Mouse (Mus musculus) neural tube, embryonic 11.5 days (tissue): ENCODE data around the gene Cers6. TPM values are rescaled to one million over a fixed set of nuclear protein-coding genes. Genes with fewer than 3 reads are reported as not detected.

ENCODE experiments used
- ATAC-seq: fragments of 200-750 bp; cut with Nextera tagmentation; 2 replicates; pipeline ENCODE4 v1.8.0; 2017; ENCODE audit warnings: moderate number of reproducible peaks, mild to moderate bottlenecking, moderate TSS enrichment, moderate library complexity; ENCODE audit not compliant: insufficient read depth, low FRiP score, low TSS enrichment
- DNase-seq: peaks from one replicate; pipeline ENCODE4 v3.0.0-alpha.2; 2015; ENCODE audit warnings: low spot score
- H3K27ac ChIP-seq: fragments of 300-500 bp; sonication (generic); 2 replicates; pipeline ENCODE4 v1.5.1; 2014; ENCODE audit warnings: low read depth, mild to moderate bottlenecking, low read length
- H3K27me3 ChIP-seq: fragments of 300-500 bp; sonication (generic); 2 replicates; pipeline ENCODE4 v1.6.1; 2014; ENCODE audit warnings: mild to moderate bottlenecking, low read length, mixed read lengths; ENCODE audit not compliant: control insufficient read depth, insufficient read depth
- H3K36me3 ChIP-seq: fragments of 300-500 bp; sonication (generic); 2 replicates; pipeline ENCODE4 v1.6.1; 2014; ENCODE audit warnings: mild to moderate bottlenecking, low read length, moderate library complexity, mixed read lengths; ENCODE audit not compliant: control insufficient read depth, insufficient read depth
- H3K4me1 ChIP-seq: fragments of 300-500 bp; sonication (generic); 2 replicates; pipeline ENCODE4 v1.6.1; 2014; ENCODE audit warnings: low read length, mixed read lengths; ENCODE audit not compliant: control insufficient read depth, insufficient read depth
- H3K4me2 ChIP-seq: fragments of 300-500 bp; sonication (generic); 2 replicates; pipeline ENCODE4 v1.6.1; 2014; ENCODE audit warnings: low read depth, mild to moderate bottlenecking, moderate library complexity
- H3K4me3 ChIP-seq: fragments of 300-500 bp; sonication (generic); 2 replicates; pipeline ENCODE4 v1.5.1; 2014; ENCODE audit warnings: low read depth, low read length
- H3K9ac ChIP-seq: fragments of 300-500 bp; sonication (generic); 2 replicates; pipeline ENCODE4 v1.6.1; 2014; ENCODE audit warnings: mild to moderate bottlenecking, low read length
- H3K9me3 ChIP-seq: fragments of 300-500 bp; sonication (generic); 2 replicates; pipeline ENCODE4 v1.6.1; 2016; ENCODE audit warnings: low read length; ENCODE audit not compliant: control insufficient read depth
- WGBS: fragments of 180-500 bp; shearing (Covaris S2); extraction: QIAGEN DNeasy Blood & Tissue Kit; methylation state at CpG from one replicate; pipeline ENCODE4 v1.1.7; 2014; 5-methylcytosine and 5-hydroxymethylcytosine counted together
- polyA plus RNA-seq: library from polyadenylated mRNA; unstranded; fragments of >200 nt; fragmentation: Nextera tagmentation; extraction: Ambion mirVana; gene quantifications from 2 replicates; pipeline ENCODE4 v1.2.1, GENCODE M21; 2014

The Cers6 gene
- polyA plus RNA-seq, 1 experiment from 2014 or later = 64.9 TPM

- Histone ChIP-seq H3K9me3 (no peaks in the 10 kb centered on the region), H3K9ac (no peak overlapping the region), H3K4me2 (no peak overlapping the region), H3K36me3 (no peaks in the 10 kb centered on the region), H3K4me1 (peaks cover 4% of the 10 kb centered on the region; the same call in 1 of the 2 replicates), H3K27ac (peak overlapping the region; percentile 57), H3K27me3 (no peaks in the 10 kb centered on the region), H3K4me3 (no peak overlapping the region)
- WGBS = 47% methylated on average over 6 of the region's 6 CpGs
- ATAC-seq (peak; percentile 54; the same call in 1 of the 2 replicates), DNase-seq (peak; percentile 47)
Measured at GRCm38 (mm10) chr2:69042327-69043106, 181.3 kb downstream of the Cers6 start.

GRCm38 (mm10) chr2:69043431-69044118 lies 182.3 kb downstream of the Cers6 start:
- peaks cover 4% of the 10 kb centered on the region; the same call in 1 of the 2 replicates for H3K4me1 ChIP-seq
- no peaks in the 10 kb centered on the region for H3K9me3 ChIP-seq
- H3K36me3 ChIP-seq = no peaks in the 10 kb centered on the region
- H3K4me3 ChIP-seq = no peak overlapping the region
- WGBS = 49% methylated on average over 4 of the region's 4 CpGs
- H3K27me3 ChIP-seq = no peaks in the 10 kb centered on the region
- no peak overlapping the region for H3K4me2 ChIP-seq
- H3K9ac ChIP-seq = no peak overlapping the region
- peak overlapping the region; percentile 57; the same call in 1 of the 2 replicates for H3K27ac ChIP-seq
- peak; percentile 59 for ATAC-seq
- peak; percentile 63 for DNase-seq

- Histone ChIP-seq H3K4me2 (no peak overlapping the region), H3K36me3 (no peaks in the 10 kb centered on the region), H3K4me1 (peaks cover 4% of the 10 kb centered on the region; the same call in 1 of the 2 replicates), H3K9ac (no peak overlapping the region), H3K9me3 (no peaks in the 10 kb centered on the region), H3K27ac (no peak overlapping the region), H3K4me3 (no peak overlapping the region), H3K27me3 (no peaks in the 10 kb centered on the region)
- ATAC-seq = no peak
- DNase-seq = no peak
- 88% methylated on average over 4 of the region's 4 CpGs for WGBS
Measured at GRCm38 (mm10) chr2:69045926-69046325, 184.7 kb downstream of the Cers6 start.

GRCm38 (mm10) chr2:69047297-69047696 lies 186.1 kb downstream of the Cers6 start:
- no peak overlapping the region for H3K9ac ChIP-seq
- H3K36me3 ChIP-seq = no peaks in the 10 kb centered on the region
- ATAC-seq (no peak), DNase-seq (no peak)
- no peaks in the 10 kb centered on the region for H3K9me3 ChIP-seq
- 68% methylated on average over 7 of the region's 7 CpGs for WGBS
- peaks cover 4% of the 10 kb centered on the region; the same call in 1 of the 2 replicates for H3K4me1 ChIP-seq
- H3K4me2 ChIP-seq = no peak overlapping the region
- no peak overlapping the region for H3K27ac ChIP-seq
- no peaks in the 10 kb centered on the region for H3K27me3 ChIP-seq
- no peak overlapping the region for H3K4me3 ChIP-seq

- H3K9ac ChIP-seq = no peak overlapping the region
- WGBS = 77% methylated on average over 3 of the region's 3 CpGs
- H3K4me3 ChIP-seq = no peak overlapping the region
- ATAC-seq = no peak
- H3K27ac ChIP-seq = no peak overlapping the region
- no peaks in the 10 kb centered on the region for H3K27me3 ChIP-seq
- no peaks in the 10 kb centered on the region for H3K9me3 ChIP-seq
- H3K4me2 ChIP-seq = no peak overlapping the region
- no peaks in the 10 kb centered on the region for H3K36me3 ChIP-seq
- no peak for DNase-seq
- H3K4me1 ChIP-seq = peaks cover 4% of the 10 kb centered on the region; the same call in 1 of the 2 replicates
Measured at GRCm38 (mm10) chr2:69047805-69048204, 186.6 kb downstream of the Cers6 start.

- no peaks in the 10 kb centered on the region for H3K27me3 ChIP-seq
Measured at GRCm38 (mm10) chr2:69049179-69049578, 187.9 kb downstream of the Cers6 start.

GRCm38 (mm10) chr2:69050189-69050588 lies 188.9 kb downstream of the Cers6 start:
- Histone ChIP-seq H3K27ac (no peak overlapping the region), H3K27me3 (no peaks in the 10 kb centered on the region), H3K9ac (no peak overlapping the region), H3K36me3 (no peaks in the 10 kb centered on the region), H3K4me2 (no peak overlapping the region), H3K9me3 (no peaks in the 10 kb centered on the region), H3K4me1 (peaks cover 7% of the 10 kb centered on the region), H3K4me3 (no peak overlapping the region)
- ATAC-seq (no peak), DNase-seq (no peak)
- 74% methylated on average over 4 of the region's 4 CpGs for WGBS

More at GRCm38 (mm10) chr2:69049179-69049578, 187.9 kb downstream of the Cers6 start:
- no peak overlapping the region for H3K4me2 ChIP-seq
- peaks cover 7% of the 10 kb centered on the region for H3K4me1 ChIP-seq
- H3K9ac ChIP-seq = no peak overlapping the region
- DNase-seq = no peak
- H3K9me3 ChIP-seq = no peaks in the 10 kb centered on the region
- 48% methylated on average over 7 of the region's 7 CpGs for WGBS
- H3K27ac ChIP-seq = no peak overlapping the region
- no peak overlapping the region for H3K4me3 ChIP-seq
- ATAC-seq = no peak
- no peaks in the 10 kb centered on the region for H3K36me3 ChIP-seq

- no peak for DNase-seq
Measured at GRCm38 (mm10) chr2:69051596-69051995, 190.4 kb downstream of the Cers6 start.

More at GRCm38 (mm10) chr2:69051596-69051995, 190.4 kb downstream of the Cers6 start:
- no peak for ATAC-seq
- Histone ChIP-seq H3K4me3 (no peak overlapping the region), H3K4me1 (peaks cover 7% of the 10 kb centered on the region), H3K27ac (no peak overlapping the region), H3K27me3 (no peaks in the 10 kb centered on the region), H3K9ac (no peak overlapping the region), H3K9me3 (no peaks in the 10 kb centered on the region), H3K4me2 (no peak overlapping the region), H3K36me3 (no peaks in the 10 kb centered on the region)
- 71% methylated on average over 1 of the region's 1 CpGs for WGBS
